Mouse (Mus musculus) erythroid progenitor cell, adult 5-6 weeks (primary cell): ENCODE data around the gene Boll. TPM values are rescaled to one million over a fixed set of nuclear protein-coding genes. Genes with fewer than 3 reads are reported as not detected.
A peak's percentile ranks its signal among the peaks of the same experiment; 100 is the strongest.

Experiments
- ATAC-seq: replicated peaks from 2 replicates; pipeline ENCODE4 v1.8.0; 2016; ENCODE audit warnings: moderate number of reproducible peaks, mild to moderate bottlenecking, moderate TSS enrichment, inconsistent platforms; ENCODE audit not compliant: poor library complexity, low FRiP score, severe bottlenecking
- total RNA-seq, 2 experiments: library from RNA; stranded (forward) in 1 of 2; stranded (reverse) in 1 of 2; fragments of 150-400 nt in 1 of 2; fragments of 186-747, 209-891 nt in 1 of 2; gene quantifications; 2 replicates each; pipeline versions ENCODE4 v1.2.3 to v1.2.4; 2015 to 2017; ENCODE audit warnings: low replicate concordance in 2 of 2

Boll gene
- total RNA-seq, 2 experiments from 2014 or later = not detected

DNA sequence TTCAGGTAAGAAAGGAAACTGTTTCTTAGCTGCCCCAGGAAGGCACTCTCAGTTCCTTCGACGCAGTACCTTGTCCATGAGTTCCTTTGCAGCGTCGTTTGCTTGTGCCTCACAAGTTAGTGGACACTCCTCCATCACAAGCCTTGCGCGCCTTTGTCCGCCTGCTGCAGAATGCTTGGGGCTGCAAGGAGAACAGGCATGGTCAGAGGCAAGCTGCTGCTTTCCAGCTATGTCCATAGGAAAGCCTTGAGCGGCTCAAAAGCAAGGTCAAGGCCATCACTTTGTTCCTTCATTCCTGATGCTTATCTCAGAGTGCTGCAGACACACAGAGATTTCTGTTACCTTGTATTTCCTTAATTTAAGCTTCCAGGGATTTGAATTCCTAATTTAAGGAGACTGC lies 152.2 kb downstream of the Boll start:
- no peak for ATAC-seq

DNA sequence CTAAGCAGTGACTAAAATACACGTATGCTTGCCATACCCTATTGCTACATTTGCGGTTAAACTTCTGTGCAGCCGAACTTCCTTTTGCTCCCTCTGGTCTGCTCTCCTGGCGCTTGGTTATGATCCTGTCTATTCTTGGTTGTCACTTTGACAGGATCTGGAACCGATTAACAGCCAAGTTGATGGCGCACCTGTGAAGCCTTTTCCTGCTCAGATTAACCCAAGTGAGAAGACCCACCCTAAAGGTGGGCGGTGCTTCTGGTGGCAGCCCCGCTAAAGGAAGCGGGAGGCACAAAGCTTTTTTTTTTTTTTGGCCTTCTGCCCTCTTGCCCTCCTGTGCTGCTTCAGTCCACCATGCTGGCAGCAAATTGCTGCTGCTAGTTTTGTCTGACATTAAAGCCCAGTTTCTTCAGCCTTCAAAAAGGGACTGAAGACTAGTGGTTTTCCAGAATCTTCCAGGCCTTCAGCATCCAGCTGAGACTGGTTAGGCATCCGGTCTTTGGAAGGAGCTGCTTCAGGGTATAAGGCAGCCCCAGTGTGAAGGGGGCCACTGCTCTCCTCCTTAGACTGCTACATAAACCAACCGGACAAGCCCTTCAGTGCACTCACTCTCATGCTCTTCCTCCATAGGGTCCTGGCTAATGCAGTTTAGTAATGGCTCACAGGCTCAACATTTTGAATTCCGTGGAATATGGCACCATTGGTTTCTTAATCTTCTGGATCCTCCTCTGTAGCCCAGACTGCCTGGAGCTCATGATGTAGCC lies 152.9 kb downstream of the Boll start:
- ATAC-seq = no peak

DNA sequence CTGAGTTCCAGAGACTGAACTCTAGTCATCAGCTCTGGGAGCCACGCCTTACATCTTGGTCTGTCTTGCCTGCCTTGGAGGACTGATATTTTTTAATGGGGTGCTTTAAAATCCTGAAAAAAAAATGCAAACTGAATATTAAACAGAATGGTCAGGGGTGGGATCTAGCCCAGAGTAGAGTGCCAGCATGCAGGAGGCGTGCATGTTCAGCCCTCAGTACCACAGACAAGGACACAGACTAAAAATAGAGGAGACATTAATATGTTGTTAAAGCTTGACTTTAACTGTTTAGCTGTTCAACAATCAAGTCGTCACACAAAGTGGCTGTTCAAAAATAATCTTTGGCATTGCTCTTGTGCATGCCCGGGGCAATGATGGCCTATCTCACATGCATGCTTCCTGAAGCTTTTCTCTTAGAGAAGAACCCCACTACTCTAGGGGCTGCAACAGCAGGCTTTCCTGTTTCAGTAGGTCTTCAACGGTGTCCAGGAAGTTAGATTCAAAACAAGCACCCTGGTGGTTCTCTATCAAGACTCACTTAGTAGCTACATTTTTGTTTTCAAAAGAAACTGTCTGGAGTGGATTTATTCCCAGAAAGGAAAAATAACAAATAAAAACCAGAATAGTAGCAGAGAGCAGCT lies 154.6 kb downstream of the Boll start:
- no peak for ATAC-seq

DNA sequence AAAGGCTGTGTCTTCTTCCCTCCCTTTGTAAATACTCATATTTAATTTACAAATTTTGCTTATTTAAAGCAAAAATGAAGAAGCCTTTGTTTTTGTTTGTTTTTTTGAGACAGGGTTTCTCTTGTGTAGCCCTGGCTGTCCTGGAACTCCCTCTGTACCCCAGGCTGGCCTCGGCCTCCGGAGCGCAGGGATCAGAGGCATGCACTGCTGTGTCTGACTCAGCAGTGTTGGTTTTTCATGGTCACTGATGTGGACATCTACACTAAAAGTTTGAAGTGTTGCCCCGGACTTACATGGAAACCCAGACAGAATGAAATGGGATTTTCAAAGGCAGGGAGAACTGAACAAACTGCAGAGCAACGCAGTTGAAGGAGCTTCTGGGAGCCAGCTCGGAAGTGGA lies 155.7 kb downstream of the Boll start:
- no peak for ATAC-seq

DNA sequence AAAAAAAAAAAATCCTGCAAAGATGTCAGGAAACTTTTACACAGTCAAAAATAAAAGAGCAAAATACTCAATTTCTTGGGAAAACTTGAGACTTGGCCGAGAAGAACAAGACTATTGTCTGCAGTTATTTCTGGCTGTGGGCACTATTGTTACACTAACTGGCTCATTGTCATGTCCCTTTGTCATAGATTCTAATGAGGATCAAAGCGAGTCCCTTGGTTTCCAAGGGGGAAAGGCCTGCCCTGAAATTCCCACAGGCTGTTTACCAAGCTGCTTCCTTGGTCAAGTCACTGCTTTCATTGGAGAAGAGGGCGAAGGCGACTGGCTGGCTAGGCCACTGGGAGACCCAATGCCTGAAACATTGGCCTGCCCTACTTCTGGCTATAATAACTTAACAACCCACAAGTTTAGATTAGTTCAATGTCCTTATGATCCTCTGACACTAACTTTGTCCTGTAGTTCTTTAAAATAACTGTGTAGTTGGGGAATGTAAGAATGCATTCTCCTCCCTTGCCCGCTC lies 157.4 kb downstream of the Boll start:
- no peak for ATAC-seq

DNA sequence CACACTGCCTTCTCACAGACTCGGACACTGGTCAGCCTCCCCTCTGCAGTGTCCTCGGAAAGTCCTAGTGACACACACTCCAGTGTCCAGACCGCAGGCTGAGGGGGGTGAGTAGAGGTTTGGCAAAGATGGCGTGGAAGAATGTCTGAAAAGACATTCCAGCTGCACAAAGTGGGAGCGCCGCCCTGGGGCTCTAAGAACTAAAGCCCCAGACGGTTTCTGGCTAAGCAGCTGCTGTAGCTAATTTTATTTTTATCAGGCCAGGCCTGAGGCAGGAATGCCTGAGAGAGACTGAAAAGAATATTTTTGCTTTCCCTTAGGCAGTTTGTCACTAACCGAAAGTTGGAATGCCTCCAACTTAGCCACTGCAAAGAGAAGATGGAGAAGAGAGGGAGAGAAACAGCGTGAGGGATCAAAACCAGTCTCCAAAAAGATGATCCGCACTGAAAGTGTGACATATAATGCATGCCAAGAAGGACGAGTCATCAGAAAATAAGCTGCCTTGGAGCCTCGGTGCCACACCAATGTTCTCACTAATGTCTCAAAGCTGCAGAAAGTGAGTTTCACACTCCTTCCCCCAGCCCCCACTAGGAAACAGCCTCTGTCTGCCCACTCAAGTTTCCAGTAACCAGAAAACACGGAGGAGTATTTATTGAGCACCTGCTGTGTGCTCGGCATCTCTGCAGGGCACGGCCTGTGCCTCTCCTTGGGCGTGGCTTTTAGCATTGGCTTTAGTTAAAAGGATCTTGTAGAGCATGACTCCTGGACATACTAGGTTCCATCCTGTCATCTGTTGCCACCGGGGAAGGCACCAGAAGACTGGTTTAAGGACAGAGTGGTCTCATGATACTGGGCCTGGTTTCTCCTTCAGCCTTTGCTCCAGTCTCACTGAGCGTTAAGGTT lies 161.2 kb downstream of the Boll start:
- 0 out of 2 replicates have a peak, but pooled peaks have one; percentile 46 for ATAC-seq

DNA sequence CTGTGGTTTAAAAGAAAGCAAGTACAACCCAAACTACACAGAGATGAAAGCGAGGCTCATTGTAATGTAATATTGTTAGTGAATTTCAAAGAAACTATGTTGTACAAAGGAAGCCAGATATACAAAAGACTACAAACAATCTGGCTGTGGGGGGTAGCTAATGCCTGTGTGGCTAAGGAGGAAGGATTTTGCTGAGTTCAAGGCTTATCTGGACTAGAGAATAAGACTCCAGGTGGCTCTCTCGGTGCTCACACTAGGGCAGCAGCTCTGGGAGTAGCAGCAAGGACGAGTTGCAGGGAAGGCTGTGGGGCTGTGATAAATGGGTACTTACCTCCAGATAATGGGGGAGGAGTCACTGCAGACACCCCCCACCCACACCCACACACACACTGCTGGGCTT lies 164.6 kb downstream of the Boll start:
- no peak for ATAC-seq

Other genes with a start within 250 kb of the Boll start
- 31.9 and 42.2 TPM in 2 replicates for gene Mob4, start 232.2 kb downstream of the Boll start, total RNA-seq (2015; ENCODE audit: low replicate concordance)
- 46.0 and 70.0 TPM in 2 replicates for gene Mob4, start 232.2 kb downstream of the Boll start, total RNA-seq (2017; ENCODE audit: low replicate concordance)
- not detected in 2 replicates for gene Rftn2, start 136.7 kb downstream of the Boll start, total RNA-seq (2015; ENCODE audit: low replicate concordance)
- not detected in 2 replicates for gene Rftn2, start 136.7 kb downstream of the Boll start, total RNA-seq (2017; ENCODE audit: low replicate concordance)
- gene Mars2, start 126.3 kb downstream of the Boll start, total RNA-seq (2015; ENCODE audit: low replicate concordance) = 0.84 and 1.4 TPM in 2 replicates
- gene Mars2, start 126.3 kb downstream of the Boll start, total RNA-seq (2017; ENCODE audit: low replicate concordance) = 2.7 and 3.7 TPM in 2 replicates
- under 0.01 and 1.7 TPM in 2 replicates for gene Plcl1, start 42.5 kb upstream of the Boll start, total RNA-seq (2015; ENCODE audit: low replicate concordance)
- 0.53 TPM in 1 of 2 replicates, not detected in the other for gene Plcl1, start 42.5 kb upstream of the Boll start, total RNA-seq (2017; ENCODE audit: low replicate concordance)